Mouse (Mus musculus) MEL (cell line): Measurements from ENCODE around the gene Zfp775. TPM values are rescaled to one million over a fixed set of nuclear protein-coding genes. Genes with fewer than 3 reads are reported as not detected.

Source experiments
- DNase-seq: peaks from one replicate; pipeline ENCODE4 v3.0.0; 2011; ENCODE audit warnings: low read depth, low spot score
- H3K27ac ChIP-seq: 2 replicates; pipeline ENCODE4 v1.5.1; 2012; ENCODE audit warnings: low read depth, mild to moderate bottlenecking, control low read depth, low read length, moderate library complexity; ENCODE audit not compliant: control insufficient read depth
- H3K27me3 ChIP-seq, 2 experiments: fragments of 150-350 bp in 1 of 2; sonication (generic) in 1 of 2; 2 replicates each; pipeline ENCODE4 v1.6.1; 2012; ENCODE audit warnings: low read length in 2 of 2, mild to moderate bottlenecking in 2 of 2, improper control_type of control experiment in 1 of 2, moderate library complexity in 1 of 2; ENCODE audit not compliant: insufficient read depth in 2 of 2, control insufficient read depth in 1 of 2
- H3K36me3 ChIP-seq, 2 experiments: 2 replicates each; pipeline ENCODE4 v1.6.1; 2012 to 2014; ENCODE audit warnings: low read length in 2 of 2, improper control_type of control experiment in 1 of 2, inconsistent platforms in 1 of 2, mild to moderate bottlenecking in 1 of 2; ENCODE audit not compliant: insufficient read depth in 2 of 2, control insufficient read depth in 1 of 2
- H3K4me1 ChIP-seq, 2 experiments: fragments of 150-350 bp in 1 of 2; sonication (generic) in 1 of 2; 2 replicates each; pipeline ENCODE4 v1.6.1; 2012; ENCODE audit warnings: low read length in 2 of 2, improper control_type of control experiment in 1 of 2, mild to moderate bottlenecking in 1 of 2; ENCODE audit not compliant: insufficient read depth in 2 of 2, control insufficient read depth in 1 of 2
- H3K4me3 ChIP-seq, 2 experiments: fragments of 150-350 bp in 1 of 2; sonication (generic) in 1 of 2; 2 replicates each; pipeline ENCODE4 v1.5.1; 2012; ENCODE audit warnings: low read depth in 2 of 2, low read length in 2 of 2, mild to moderate bottlenecking in 2 of 2, moderate library complexity in 2 of 2, control low read depth in 1 of 2, improper control_type of control experiment in 1 of 2; ENCODE audit not compliant: control insufficient read depth in 1 of 2, insufficient read depth in 1 of 2
- H3K79me2 ChIP-seq: 2 replicates; pipeline ENCODE4 v1.6.1; 2012; ENCODE audit warnings: mild to moderate bottlenecking, low read length, moderate library complexity; ENCODE audit not compliant: control insufficient read depth, poor library complexity, insufficient read depth
- H3K9ac ChIP-seq: 2 replicates; pipeline ENCODE4 v1.6.1; 2012; ENCODE audit warnings: low read depth, mild to moderate bottlenecking, control low read depth, low read length, moderate library complexity; ENCODE audit not compliant: control insufficient read depth, poor library complexity, severe bottlenecking
- H3K9me3 ChIP-seq: fragments of 150-350 bp; sonication (generic); replicated peaks from 2 replicates; pipeline ENCODE4 v1.6.1; 2012; ENCODE audit warnings: mild to moderate bottlenecking, low read length, improper control_type of control experiment, moderate library complexity; ENCODE audit not compliant: insufficient read depth
- CHD1 ChIP-seq: IDR thresholded peaks from 2 replicates; pipeline ENCODE4 v1.6.1; 2012; ENCODE audit warnings: low read depth, mild to moderate bottlenecking, inconsistent platforms, low read length, improper control_type of control experiment
- E2F4 ChIP-seq: IDR thresholded peaks from 2 replicates; pipeline ENCODE4 v1.6.1; 2011; ENCODE audit warnings: low read depth, low read length, improper control_type of control experiment, borderline replicate concordance
- ELF1 ChIP-seq: IDR thresholded peaks from 2 replicates; pipeline ENCODE4 v1.6.1; 2014; ENCODE audit warnings: low read depth, mild to moderate bottlenecking, inconsistent platforms, low read length, improper control_type of control experiment, moderate library complexity
- EP300 ChIP-seq, 2 experiments: IDR thresholded peaks; 2 replicates each; pipeline ENCODE4 v1.6.1; 2011; ENCODE audit warnings: improper control_type of control experiment in 2 of 2, low read length in 2 of 2, low read depth in 1 of 2, mild to moderate bottlenecking in 1 of 2
- GABPA ChIP-seq: IDR thresholded peaks from 2 replicates; pipeline ENCODE4 v1.6.1; 2012; ENCODE audit warnings: low read depth, mild to moderate bottlenecking, inconsistent platforms, low read length, improper control_type of control experiment, moderate library complexity
- KAT2A ChIP-seq: conservative IDR thresholded peaks from 2 replicates; pipeline ENCODE4 v1.6.1; 2012; ENCODE audit warnings: low read depth, low read length, improper control_type of control experiment, inconsistent platforms
- MAFK ChIP-seq: IDR thresholded peaks from 2 replicates; pipeline ENCODE4 v1.6.1; 2011; ENCODE audit warnings: low read depth, mild to moderate bottlenecking, low read length, improper control_type of control experiment, borderline replicate concordance
- MAZ ChIP-seq: IDR thresholded peaks from 2 replicates; pipeline ENCODE4 v1.6.1; 2012; ENCODE audit warnings: low read depth, mild to moderate bottlenecking, inconsistent platforms, low read length, improper control_type of control experiment
- MXI1 ChIP-seq: IDR thresholded peaks from 2 replicates; pipeline ENCODE4 v1.6.1; 2011; ENCODE audit warnings: mild to moderate bottlenecking, low read depth, low read length, improper control_type of control experiment
- MYB ChIP-seq: IDR thresholded peaks from 2 replicates; pipeline ENCODE4 v1.6.1; 2011; ENCODE audit warnings: mild to moderate bottlenecking, low read depth, low read length, improper control_type of control experiment
- NELFE ChIP-seq: IDR thresholded peaks from 2 replicates; pipeline ENCODE4 v1.6.1; 2011; ENCODE audit warnings: low read depth, low read length, improper control_type of control experiment
- NRF1 ChIP-seq: IDR thresholded peaks from 2 replicates; pipeline ENCODE4 v1.6.1; 2014; ENCODE audit warnings: low read depth, mild to moderate bottlenecking, inconsistent platforms, low read length, improper control_type of control experiment, moderate library complexity; ENCODE audit not compliant: poor library complexity, insufficient read depth, severe bottlenecking
- POLR2AphosphoS2 ChIP-seq: IDR thresholded peaks from 2 replicates; pipeline ENCODE4 v1.6.1; 2011; ENCODE audit warnings: low read length, improper control_type of control experiment
- RAD21 ChIP-seq: IDR thresholded peaks from 2 replicates; pipeline ENCODE4 v1.6.1; 2011; ENCODE audit warnings: mild to moderate bottlenecking, low read depth, low read length, improper control_type of control experiment
- RCOR1 ChIP-seq: IDR thresholded peaks from 2 replicates; pipeline ENCODE4 v1.6.1; 2012; ENCODE audit warnings: low read depth, mild to moderate bottlenecking, inconsistent platforms, low read length, improper control_type of control experiment
- SIN3A ChIP-seq: IDR thresholded peaks from 2 replicates; pipeline ENCODE4 v1.6.1; 2012; ENCODE audit warnings: low read length, improper control_type of control experiment, inconsistent platforms
- TAL1 ChIP-seq: IDR thresholded peaks from 2 replicates; pipeline ENCODE4 v1.6.1; 2012; ENCODE audit warnings: mild to moderate bottlenecking, inconsistent platforms, low read length, moderate library complexity, mixed read lengths
- TBP ChIP-seq: IDR thresholded peaks from 2 replicates; pipeline ENCODE4 v1.8.0; 2011; ENCODE audit warnings: low read depth, low read length, improper control_type of control experiment
- TCF12 ChIP-seq: IDR thresholded peaks from 2 replicates; pipeline ENCODE4 v1.6.1; 2014; ENCODE audit warnings: low read depth, mild to moderate bottlenecking, inconsistent platforms, low read length, improper control_type of control experiment, moderate library complexity
- UBTF ChIP-seq: IDR thresholded peaks from 2 replicates; pipeline ENCODE4 v1.6.1; 2012; ENCODE audit warnings: low read depth, mild to moderate bottlenecking, inconsistent platforms, low read length, improper control_type of control experiment, moderate library complexity, borderline replicate concordance; ENCODE audit not compliant: insufficient read depth
- USF2 ChIP-seq, 2 experiments: IDR thresholded peaks; 2 replicates each; pipeline ENCODE4 v1.6.1; 2011 to 2012; ENCODE audit warnings: improper control_type of control experiment in 2 of 2, low read length in 2 of 2, borderline replicate concordance in 1 of 2, inconsistent platforms in 1 of 2, low read depth in 1 of 2, mild to moderate bottlenecking in 1 of 2; ENCODE audit not compliant: insufficient read depth in 1 of 2
- ZMIZ1 ChIP-seq: IDR thresholded peaks from 2 replicates; pipeline ENCODE4 v1.6.1; 2012; ENCODE audit warnings: low read depth, mild to moderate bottlenecking, inconsistent platforms, low read length, improper control_type of control experiment, moderate library complexity
- ZNF384 ChIP-seq: IDR thresholded peaks from 2 replicates; pipeline ENCODE4 v1.6.1; 2012; ENCODE audit warnings: low read depth, mild to moderate bottlenecking, inconsistent platforms, low read length, improper control_type of control experiment
- polyA plus RNA-seq, 2 experiments: library from polyadenylated mRNA; stranded (reverse) in 1 of 2; unstranded in 1 of 2; fragments of >175 nt in 1 of 2; fragments of >200 nt in 1 of 2; gene quantifications; 2 replicates each; pipeline versions ENCODE4 v1.2.1 to v1.2.4; 2012; ENCODE audit warnings: low replicate concordance in 2 of 2, low read depth in 1 of 2; ENCODE audit not compliant: insufficient read length in 2 of 2, insufficient read depth in 1 of 2, missing spikeins in 1 of 2
- total RNA-seq: library from RNA; depleted of rRNA; stranded (reverse); fragments of 300-350 nt; gene quantifications from 2 replicates; pipeline ENCODE4 v1.2.3, GENCODE M21; 2012

Gene Zfp775
- total and polyA plus RNA-seq, 3 experiments: not detected

DNA sequence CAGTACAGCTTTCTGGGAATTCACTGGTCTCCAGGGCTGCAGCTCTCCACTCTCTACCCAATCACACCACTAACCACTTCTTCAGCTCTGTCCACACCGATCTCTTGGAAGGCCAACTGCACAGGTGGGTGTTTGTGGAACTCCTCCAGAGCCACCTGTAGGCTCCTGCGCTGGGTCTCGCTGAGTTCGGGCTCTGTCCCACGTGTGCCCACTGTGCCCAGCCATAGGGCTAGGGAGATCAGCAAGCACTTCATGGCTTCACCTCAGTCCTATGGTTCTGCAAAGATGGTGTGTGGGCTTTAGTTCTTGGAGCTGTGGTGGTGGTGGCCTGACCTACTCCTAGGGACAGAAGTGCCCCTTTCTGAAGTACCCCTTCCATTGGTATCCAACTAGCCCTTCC, 29.8 kb upstream of the Zfp775 start:
- DNase-seq: no peak
- Histone ChIP-seq H3K36me3 (no peaks in the 10 kb centered on the region), H3K4me3 (no peak overlapping the region), H3K79me2 (no peaks in the 10 kb centered on the region)
- no peak for TF ChIP-seq EP300 (IDR thresholded peaks at IDR 0.05; ENCODE audit: low read depth in 1 of 2, low read length in 2 of 2)
- no peak for TF ChIP-seq ZMIZ1
- no peak for TF ChIP-seq MXI1
- TF ChIP-seq TAL1: no peak
- TF ChIP-seq UBTF: no peak
- TF ChIP-seq RAD21: no peak
- no peak for TF ChIP-seq MAZ
- no peak for TF ChIP-seq USF2 (IDR thresholded peaks at IDR 0.05; ENCODE audit: borderline replicate concordance in 1 of 2, insufficient read depth in 1 of 2, low read depth in 1 of 2, low read length in 2 of 2)
- TF ChIP-seq NRF1: no peak
- TF ChIP-seq, all 39 proteins: peak for 0
- Histone ChIP-seq H3K9ac (no peak overlapping the region), H3K27me3 (no peaks in the 10 kb centered on the region), H3K4me1 (no peaks in the 10 kb centered on the region), H3K27ac (no peak overlapping the region), H3K9me3 (no peaks in the 10 kb centered on the region)

DNA sequence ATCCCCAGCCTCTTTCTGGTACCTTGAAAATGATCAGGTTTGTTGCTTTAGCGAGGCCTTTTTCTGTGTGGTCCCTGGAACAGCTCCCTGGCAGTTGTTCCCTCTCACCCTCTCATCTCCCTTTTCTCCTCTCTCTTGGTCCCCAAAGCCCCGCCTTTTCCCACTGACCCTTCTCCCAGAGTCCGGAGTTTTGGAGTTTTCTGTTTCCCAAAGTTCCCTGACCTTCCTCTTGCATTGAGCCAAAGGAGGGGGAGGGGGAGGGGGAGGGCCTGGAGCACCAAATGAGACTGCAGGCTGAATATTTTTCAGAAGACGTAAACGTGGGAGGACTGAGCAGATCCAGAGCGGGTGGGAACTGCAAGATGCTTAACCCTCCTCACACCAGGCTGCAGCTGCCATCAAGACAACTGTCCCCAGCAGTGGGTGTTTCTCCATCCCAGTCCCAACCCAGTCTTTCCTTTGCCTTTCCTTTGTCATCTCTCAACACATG, 29.2 kb upstream of the Zfp775 start, which contains the start of gene Rarres2:
Rarres2 (minus strand) TSS at position 218 of the 490 bp plus-strand sequence.
- no peak within 1 kb of the TSS for H3K9ac ChIP-seq
- no peaks in the 10 kb centered on the region for H3K79me2 ChIP-seq
- no peak within 1 kb of the TSS for H3K27ac ChIP-seq
- TF ChIP-seq MAFK (no peak), GABPA (no peak), KAT2A (no peak), NELFE (no peak), CHD1 (no peak), MYB (no peak), E2F4 (no peak), SIN3A (no peak), ELF1 (no peak), EP300 (IDR thresholded peaks at IDR 0.05; ENCODE audit: low read depth in 1 of 2, low read length in 2 of 2) (no peak), TBP (no peak), POLR2AphosphoS2 (no peak), RCOR1 (no peak), ZMIZ1 (no peak), TCF12 (no peak), ZNF384 (no peak)
- TF ChIP-seq, all 39 proteins: peak for 0
- no peak for DNase-seq
- Histone ChIP-seq H3K36me3 (no peaks in the 10 kb centered on the region), H3K4me1 (no peaks in the 10 kb centered on the region), H3K9me3 (no peaks in the 10 kb centered on the region), H3K27me3 (no peaks in the 10 kb centered on the region), H3K4me3 (no peak within 1 kb of the TSS)
